Mouse (Mus musculus) lung, embryonic 16.5 days (tissue): ENCODE measurements around the gene Hoxc11. TPM values are rescaled to one million over a fixed set of nuclear protein-coding genes. Genes with fewer than 3 reads are reported as not detected.

Experiments
- ATAC-seq: fragments of 200-750 bp; cut with Nextera tagmentation; 2 replicates; pipeline ENCODE4 v1.8.0; 2017; ENCODE audit warnings: low read depth, mild to moderate bottlenecking, moderate library complexity
- H3K27ac ChIP-seq: fragments of 300-500 bp; sonication (generic); 2 replicates; pipeline ENCODE4 v1.5.1; 2014; ENCODE audit warnings: mild to moderate bottlenecking, control low read depth, low read length
- H3K27me3 ChIP-seq: fragments of 300-500 bp; sonication (generic); 2 replicates; pipeline ENCODE4 v1.6.1; 2014; ENCODE audit warnings: low read depth, low read length, mixed read lengths; ENCODE audit not compliant: control insufficient read depth, insufficient read depth
- H3K36me3 ChIP-seq: fragments of 300-500 bp; sonication (generic); 2 replicates; pipeline ENCODE4 v1.6.1; 2014; ENCODE audit warnings: low read length; ENCODE audit not compliant: control insufficient read depth, insufficient read depth
- H3K4me1 ChIP-seq: fragments of 300-500 bp; sonication (generic); replicated peaks from 2 replicates; pipeline ENCODE4 v1.6.1; 2014; ENCODE audit warnings: low read length, mixed read lengths; ENCODE audit not compliant: control insufficient read depth, insufficient read depth
- H3K4me2 ChIP-seq: fragments of 300-500 bp; sonication (generic); 2 replicates; pipeline ENCODE4 v1.6.1; 2014; ENCODE audit warnings: low read depth, low read length, control low read depth
- H3K4me3 ChIP-seq: fragments of 300-500 bp; sonication (generic); 2 replicates; pipeline ENCODE4 v1.5.1; 2014; ENCODE audit warnings: mild to moderate bottlenecking, low read length, control low read depth
- H3K9ac ChIP-seq: fragments of 300-500 bp; sonication (generic); 2 replicates; pipeline ENCODE4 v1.6.1; 2014; ENCODE audit warnings: low read length, control low read depth
- H3K9me3 ChIP-seq: fragments of 300-500 bp; sonication (generic); 2 replicates; pipeline ENCODE4 v1.6.1; 2016; ENCODE audit warnings: low read length; ENCODE audit not compliant: control insufficient read depth
- WGBS: fragments of 180-500 bp; shearing (Covaris S2); extraction: QIAGEN DNeasy Blood & Tissue Kit; methylation state at CpG from one replicate; pipeline ENCODE4 v1.1.7; 2014; 5-methylcytosine and 5-hydroxymethylcytosine counted together
- polyA plus RNA-seq: library from polyadenylated mRNA; unstranded; fragments of >200 nt; fragmentation: Nextera tagmentation; extraction: Ambion mirVana; gene quantifications from 2 replicates; pipeline ENCODE4 v1.2.1, GENCODE M21; 2015

Gene Hoxc11
- polyA plus RNA-seq, 1 experiment from 2014 or later, result not detected

DNA sequence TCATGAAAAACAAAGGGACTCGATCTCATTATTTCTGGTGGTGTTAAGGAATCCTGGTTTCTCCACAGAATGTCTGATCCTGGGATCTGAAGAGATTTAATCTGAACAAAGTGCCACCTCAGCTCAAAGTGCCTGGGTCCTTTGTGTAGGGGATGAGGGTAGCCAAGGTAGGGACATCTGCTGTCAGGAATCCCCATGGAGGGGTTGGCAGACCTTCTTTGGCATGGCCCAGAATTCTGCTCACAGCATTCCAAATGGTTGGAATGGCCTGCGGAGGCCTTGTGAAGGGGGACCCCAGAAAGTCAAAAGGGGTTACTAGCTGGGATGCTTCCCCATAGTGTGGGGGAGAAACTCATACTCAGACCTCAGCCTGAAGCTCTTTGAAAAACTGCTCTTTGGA lies 5.4 kb upstream of the Hoxc11 start:
- WGBS, result 11% methylated on average over 2 of the region's 2 CpGs
- H3K4me3 ChIP-seq, result no peak overlapping the region
- H3K27me3 ChIP-seq, result peaks cover 93% of the 10 kb centered on the region
- H3K4me1 ChIP-seq, result no peaks in the 10 kb centered on the region
- H3K4me2 ChIP-seq, result no peak overlapping the region
- no peak for ATAC-seq
- no peak overlapping the region for H3K9ac ChIP-seq
- H3K27ac ChIP-seq, result no peak overlapping the region
- no peaks in the 10 kb centered on the region for H3K9me3 ChIP-seq
- H3K36me3 ChIP-seq, result no peaks in the 10 kb centered on the region

DNA sequence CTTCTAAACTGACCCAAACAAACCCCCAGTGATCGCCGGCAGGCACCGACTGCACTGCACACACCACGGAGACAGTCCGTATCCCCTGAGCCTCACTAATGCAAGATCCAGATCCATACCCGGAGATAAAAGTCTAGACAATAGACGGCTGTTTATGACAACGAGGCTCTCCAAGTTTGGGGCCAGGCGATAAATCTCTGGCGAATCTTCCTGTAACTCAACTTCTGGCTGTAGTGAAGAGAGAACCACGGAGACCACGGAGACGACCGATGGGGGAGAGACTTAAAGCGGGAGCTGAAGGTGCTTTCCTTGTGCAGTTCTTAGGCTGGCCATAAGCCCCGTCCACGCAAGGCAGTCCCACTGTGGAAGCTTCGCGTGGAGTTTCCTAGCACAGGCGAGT lies 4.5 kb upstream of the Hoxc11 start:
- H3K27me3 ChIP-seq, result peaks cover 94% of the 10 kb centered on the region
- H3K9me3 ChIP-seq, result no peaks in the 10 kb centered on the region
- H3K9ac ChIP-seq, result no peak overlapping the region
- no peak for ATAC-seq
- no peak overlapping the region for H3K4me3 ChIP-seq
- 1% methylated on average over 20 of the region's 20 CpGs for WGBS
- no peak overlapping the region for H3K27ac ChIP-seq
- H3K36me3 ChIP-seq, result no peaks in the 10 kb centered on the region
- H3K4me1 ChIP-seq, result no peaks in the 10 kb centered on the region
- no peak overlapping the region for H3K4me2 ChIP-seq

DNA sequence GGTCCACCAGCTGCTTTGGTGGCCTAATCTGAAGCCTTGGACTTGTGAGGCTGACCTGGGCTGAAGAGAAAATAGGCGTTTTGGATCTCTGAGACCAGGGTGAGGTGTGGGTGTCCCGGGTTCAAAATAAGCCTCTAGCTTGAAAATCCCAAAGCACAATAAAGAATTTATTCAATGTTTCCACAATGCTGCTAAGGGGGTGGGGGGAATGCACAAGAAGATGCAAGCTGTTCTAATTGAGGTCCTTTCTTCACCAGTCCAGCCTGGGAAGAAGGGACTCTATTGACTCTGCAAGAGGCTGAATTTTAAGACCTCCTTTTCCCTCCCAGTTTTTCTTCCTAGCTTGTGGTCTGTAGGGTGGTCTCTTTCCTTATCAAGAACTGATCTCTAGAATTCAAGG lies 3.4 kb upstream of the Hoxc11 start:
- WGBS, result 11% methylated on average over 2 of the region's 2 CpGs
- H3K27me3 ChIP-seq, result peaks cover 95% of the 10 kb centered on the region
- no peak overlapping the region for H3K27ac ChIP-seq
- no peaks in the 10 kb centered on the region for H3K9me3 ChIP-seq
- no peak overlapping the region for H3K9ac ChIP-seq
- ATAC-seq, result no peak
- H3K4me1 ChIP-seq, result no peaks in the 10 kb centered on the region
- H3K4me3 ChIP-seq, result no peak overlapping the region
- no peak overlapping the region for H3K4me2 ChIP-seq
- H3K36me3 ChIP-seq, result no peaks in the 10 kb centered on the region

DNA sequence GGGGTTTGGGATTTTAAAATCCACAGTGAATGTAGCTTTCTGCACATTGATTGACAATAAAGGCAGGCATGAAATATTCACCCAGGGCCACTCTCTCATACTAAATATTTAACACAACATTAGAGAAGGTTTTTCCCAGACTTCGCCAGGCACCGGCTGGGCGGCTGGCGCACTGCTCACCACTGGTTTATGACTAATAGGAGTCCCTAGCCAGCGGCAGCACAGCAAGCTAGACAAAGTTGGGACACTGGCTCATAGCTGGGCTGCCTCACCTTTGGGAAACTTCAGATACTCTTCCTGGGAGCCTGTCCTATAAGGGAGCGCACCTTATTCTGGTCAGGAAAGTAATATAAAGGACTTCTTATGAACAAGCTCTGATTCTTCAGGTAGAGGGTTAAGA lies 666 bp upstream of the Hoxc11 start:
- no peak overlapping the region for H3K4me3 ChIP-seq
- H3K9ac ChIP-seq, result no peak overlapping the region

DNA sequence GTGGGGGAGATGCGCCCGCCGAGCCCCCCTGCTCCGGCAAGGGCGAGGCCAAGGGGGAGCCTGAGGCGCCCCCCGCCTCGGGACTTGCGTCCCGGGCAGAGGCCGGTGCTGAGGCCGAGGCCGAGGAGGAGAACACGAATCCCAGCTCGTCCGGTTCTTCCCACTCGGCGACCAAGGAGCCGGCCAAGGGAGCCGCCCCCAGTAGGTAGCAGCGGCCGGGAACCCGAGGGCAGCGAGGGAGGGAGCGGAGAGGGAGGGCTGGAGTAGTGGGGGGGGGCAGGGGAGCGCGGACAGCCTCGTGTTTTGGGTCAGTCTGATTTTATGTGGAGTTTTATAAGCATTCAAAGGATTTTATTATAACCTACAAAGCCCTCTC lies 768 bp downstream of the Hoxc11 start:
- Histone ChIP-seq H3K27ac (no peak overlapping the region), H3K36me3 (no peaks in the 10 kb centered on the region), H3K4me1 (no peaks in the 10 kb centered on the region), H3K27me3 (peaks cover 95% of the 10 kb centered on the region), H3K4me3 (no peak overlapping the region), H3K4me2 (no peak overlapping the region), H3K9me3 (no peaks in the 10 kb centered on the region), H3K9ac (no peak overlapping the region)
- no peak for ATAC-seq
- under 1% methylated on average over 27 of the region's 28 CpGs for WGBS

More for the DNA sequence above, 666 bp upstream of the Hoxc11 start:
- H3K27me3 ChIP-seq, result peaks cover 95% of the 10 kb centered on the region
- ATAC-seq, result no peak
- no peak overlapping the region for H3K4me2 ChIP-seq
- 3% methylated on average over 6 of the region's 6 CpGs for WGBS
- H3K9me3 ChIP-seq, result no peaks in the 10 kb centered on the region
- no peaks in the 10 kb centered on the region for H3K36me3 ChIP-seq
- H3K4me1 ChIP-seq, result no peaks in the 10 kb centered on the region
- H3K27ac ChIP-seq, result no peak overlapping the region

DNA sequence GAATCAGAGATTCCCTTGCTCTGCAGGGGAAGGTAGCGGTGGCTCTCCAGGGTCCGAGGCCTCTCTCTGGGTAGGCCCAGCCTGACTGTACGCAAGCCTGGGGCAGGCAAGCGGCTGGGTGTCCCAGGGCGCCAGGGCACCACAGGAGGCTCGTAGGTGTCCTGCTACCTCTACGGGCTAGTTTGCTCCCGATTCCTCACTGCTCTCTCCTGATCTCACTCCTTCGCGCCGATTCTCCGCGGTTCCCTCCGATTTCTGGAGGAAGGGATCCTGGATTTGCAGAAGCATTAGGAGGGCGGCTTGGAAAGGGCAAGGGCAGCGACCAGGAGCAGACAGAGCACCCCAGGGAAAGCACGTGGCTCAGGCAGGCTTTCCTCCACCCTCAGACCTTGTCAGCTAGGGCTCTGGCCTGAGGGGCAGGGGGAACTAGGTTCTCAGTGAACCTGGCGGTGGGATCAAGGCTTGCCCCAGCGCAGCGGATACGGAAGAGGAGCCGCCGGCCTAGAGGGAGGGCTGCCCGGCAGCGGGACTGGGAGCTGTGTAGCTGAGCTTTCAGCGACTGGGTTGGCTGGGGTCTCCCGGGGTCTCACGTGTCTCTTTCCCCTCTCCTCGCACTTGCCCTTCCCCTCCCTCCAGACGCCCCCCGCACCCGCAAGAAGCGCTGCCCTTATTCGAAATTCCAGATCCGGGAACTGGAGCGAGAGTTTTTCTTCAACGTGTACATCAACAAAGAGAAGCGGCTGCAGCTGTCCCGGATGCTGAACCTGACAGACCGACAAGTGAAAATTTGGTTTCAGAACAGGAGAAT lies 1.8 kb downstream of the Hoxc11 start:
- no peak for ATAC-seq
- no peak overlapping the region for H3K4me3 ChIP-seq
- H3K27me3 ChIP-seq, result peaks cover 96% of the 10 kb centered on the region
- H3K27ac ChIP-seq, result no peak overlapping the region
- whole genome bisulfite sequencing, result under 1% methylated on average over 40 of the region's 40 CpGs
- no peaks in the 10 kb centered on the region for H3K9me3 ChIP-seq
- H3K4me2 ChIP-seq, result no peak overlapping the region
- no peaks in the 10 kb centered on the region for H3K36me3 ChIP-seq
- no peak overlapping the region for H3K9ac ChIP-seq
- no peaks in the 10 kb centered on the region for H3K4me1 ChIP-seq

DNA sequence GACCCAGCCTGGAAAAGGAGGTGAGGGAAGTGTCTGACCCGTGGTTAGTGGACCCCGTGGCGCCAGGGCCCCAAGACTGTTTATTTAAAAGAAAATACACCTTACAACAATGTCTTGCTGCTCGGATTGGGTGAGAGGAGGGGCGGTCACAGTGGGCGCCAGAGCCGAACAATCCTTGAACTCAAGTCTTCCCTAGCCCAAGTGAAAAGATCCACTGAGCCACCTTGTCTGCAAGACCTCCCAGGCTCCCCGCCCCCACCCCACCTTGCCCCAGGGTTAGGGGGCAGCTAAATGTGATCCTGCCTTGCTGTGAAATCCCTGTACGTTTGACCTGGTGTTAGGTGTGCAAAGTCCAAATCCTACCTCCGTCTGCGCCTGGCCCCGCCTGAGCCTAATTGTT lies 2.7 kb downstream of the Hoxc11 start:
- Histone ChIP-seq H3K27ac (no peak overlapping the region), H3K4me2 (no peak overlapping the region), H3K4me1 (no peaks in the 10 kb centered on the region), H3K27me3 (peaks cover 96% of the 10 kb centered on the region), H3K36me3 (no peaks in the 10 kb centered on the region), H3K9ac (no peak overlapping the region), H3K9me3 (no peaks in the 10 kb centered on the region), H3K4me3 (no peak overlapping the region)
- no peak for ATAC-seq
- 0% methylated on average over 12 of the region's 12 CpGs for WGBS

DNA sequence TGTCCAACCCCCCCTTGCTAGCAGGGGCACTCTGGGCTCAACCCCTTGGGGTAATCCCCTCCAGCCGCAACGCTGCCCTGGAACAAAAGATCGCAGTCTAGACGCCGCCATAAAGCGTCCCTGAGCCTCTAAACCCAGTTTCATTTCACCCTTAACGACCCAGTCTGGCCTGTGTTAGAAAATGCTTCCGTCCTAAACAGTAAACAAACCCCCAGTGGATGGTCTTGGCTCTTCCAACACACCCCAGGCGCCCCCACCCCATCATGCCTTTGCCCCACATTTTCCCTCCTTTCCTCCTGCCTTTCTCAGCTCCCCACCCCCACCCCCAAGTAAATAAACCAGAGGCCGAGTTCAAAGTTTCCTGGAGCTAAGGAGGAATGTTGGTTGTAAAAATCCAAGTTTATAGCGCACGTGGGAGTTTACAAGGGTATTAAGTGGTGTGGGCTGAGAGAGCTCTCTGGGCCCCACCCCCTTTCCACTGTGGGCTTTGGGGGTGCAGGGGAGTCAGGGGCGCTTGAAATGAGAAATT lies 5.5 kb downstream of the Hoxc11 start:
- H3K27me3 ChIP-seq, result peaks cover 95% of the 10 kb centered on the region
- H3K4me2 ChIP-seq, result no peak overlapping the region
- no peaks in the 10 kb centered on the region for H3K4me1 ChIP-seq
- H3K9ac ChIP-seq, result no peak overlapping the region
- no peak for ATAC-seq
- H3K27ac ChIP-seq, result no peak overlapping the region
- no peaks in the 10 kb centered on the region for H3K9me3 ChIP-seq
- WGBS, result under 1% methylated on average over 13 of the region's 13 CpGs
- no peaks in the 10 kb centered on the region for H3K36me3 ChIP-seq
- H3K4me3 ChIP-seq, result no peak overlapping the region

DNA sequence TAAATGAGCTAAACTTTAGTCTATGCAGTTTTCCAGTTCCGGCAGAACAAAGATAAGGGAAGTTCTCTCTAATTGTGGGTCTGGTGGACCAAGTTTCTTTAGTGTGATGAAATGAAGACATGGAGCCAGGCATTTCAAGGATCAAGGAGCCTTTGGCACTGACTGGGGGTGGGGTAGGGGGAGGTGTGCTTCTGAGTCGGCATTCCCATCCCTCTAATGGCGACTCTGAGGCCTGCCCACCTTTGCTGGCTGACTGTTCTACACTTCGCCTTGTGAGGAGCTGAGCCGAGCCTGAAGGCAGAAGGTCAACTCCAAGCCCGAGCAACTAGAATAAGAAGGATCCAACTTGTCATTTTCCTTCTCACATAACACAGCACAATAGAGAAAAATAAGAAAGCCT lies 7.5 kb downstream of the Hoxc11 start:
- Histone ChIP-seq H3K9me3 (no peaks in the 10 kb centered on the region), H3K27ac (no peak overlapping the region), H3K4me1 (peaks cover 4% of the 10 kb centered on the region; the same call in 1 of the 2 replicates), H3K9ac (no peak overlapping the region), H3K36me3 (no peaks in the 10 kb centered on the region), H3K4me3 (no peak overlapping the region), H3K4me2 (no peak overlapping the region), H3K27me3 (peaks cover 95% of the 10 kb centered on the region)
- no peak for ATAC-seq
- 3% methylated on average over 6 of the region's 6 CpGs for whole genome bisulfite sequencing
